Mouse (Mus musculus) brain, embryonic 18.5 days (tissue): ENCODE results near the gene 2010300C02Rik.

ENCODE experiments used
- DNase-seq: peaks from one replicate; pipeline ENCODE4 v3.0.0-alpha.2; 2012; ENCODE audit warnings: low read depth, low spot score

Gene 2010300C02Rik

GRCm38 (mm10) chr1:37711596-37712356, 8.1 kb downstream of the 2010300C02Rik start:
- DNase-seq = no peak

GRCm38 (mm10) chr1:37711082-37711481, 8.8 kb downstream of the 2010300C02Rik start:
- DNase-seq = no peak

DNA sequence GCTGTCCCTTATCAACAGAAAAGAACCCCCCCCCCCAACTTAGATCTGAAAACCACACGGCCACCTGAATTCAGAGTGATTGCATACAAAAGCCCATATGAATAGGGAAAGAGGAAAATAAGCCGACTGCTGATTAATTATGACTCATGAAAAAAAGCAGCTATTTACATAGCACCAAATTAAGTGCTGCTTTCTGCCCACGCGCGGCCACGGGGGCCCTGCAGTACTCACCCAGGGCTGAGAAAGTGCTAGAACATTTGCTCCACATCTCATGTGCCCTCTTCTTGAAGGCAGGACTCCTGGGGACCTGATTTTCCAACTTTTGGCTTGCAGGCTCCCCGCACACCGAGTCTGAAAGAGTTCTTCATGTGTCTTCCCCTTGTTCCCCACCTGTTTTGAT, 10.1 kb downstream of the 2010300C02Rik start:
- DNase-seq = no peak

GRCm38 (mm10) chr1:37708270-37708955, 11.5 kb downstream of the 2010300C02Rik start:
- no peak for DNase-seq

- no peak for DNase-seq
Measured at GRCm38 (mm10) chr1:37702326-37702725, 17.6 kb downstream of the 2010300C02Rik start.

DNA sequence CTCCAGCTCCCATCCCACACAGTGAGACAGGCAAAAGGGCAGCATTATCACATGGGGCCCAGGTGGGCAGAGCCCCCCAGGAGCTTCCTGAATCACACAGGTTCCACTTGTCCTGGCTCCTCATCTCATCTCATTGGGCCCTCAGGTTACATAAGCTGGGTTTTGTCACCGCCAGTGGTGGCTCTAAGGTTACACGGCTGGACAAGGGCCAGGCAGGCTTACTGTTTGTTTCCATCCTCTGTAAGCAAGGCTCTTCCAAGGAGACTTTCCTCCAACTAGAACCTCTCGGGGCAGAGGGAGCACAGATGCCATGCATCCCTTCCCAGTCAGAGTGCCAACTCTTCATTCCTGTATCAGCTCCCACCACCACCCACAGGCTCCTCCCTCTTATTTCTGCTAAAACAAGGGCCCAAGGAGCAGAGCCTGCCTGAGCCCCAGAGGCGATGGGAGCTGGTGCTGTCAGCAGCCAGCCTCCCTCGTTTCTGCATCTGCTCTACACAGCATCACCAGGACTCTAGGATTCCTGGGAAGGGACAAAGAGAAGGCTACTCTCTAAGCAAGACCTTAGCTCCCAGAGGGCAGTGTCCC, 20.9 kb downstream of the 2010300C02Rik start:
- no peak for DNase-seq

GRCm38 (mm10) chr1:37698186-37698839, 21.6 kb downstream of the 2010300C02Rik start:
- DNase-seq = no peak

DNA sequence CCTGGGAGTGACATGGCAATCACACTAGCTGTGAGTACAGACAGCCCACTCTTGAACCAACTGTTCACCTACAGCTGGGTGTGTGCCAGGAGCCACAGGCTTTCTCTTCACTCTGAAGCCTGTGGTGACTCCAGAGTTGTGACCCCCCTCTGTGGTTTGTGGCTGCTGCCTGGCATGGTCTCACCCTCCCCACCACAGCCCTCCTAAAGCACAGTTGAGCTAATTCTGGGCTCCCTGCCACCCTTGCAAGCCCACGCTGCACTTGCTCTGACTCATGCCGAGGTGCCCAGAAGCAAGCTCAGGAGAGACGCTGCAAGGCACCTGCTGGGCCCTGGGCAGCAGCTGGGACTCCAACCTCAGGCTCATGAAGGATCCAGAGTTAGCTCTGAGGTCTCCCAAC, 23.0 kb downstream of the 2010300C02Rik start:
- DNase-seq = no peak

- DNase-seq = no peak
Measured at GRCm38 (mm10) chr1:37695732-37696131, 24.2 kb downstream of the 2010300C02Rik start.

DNA sequence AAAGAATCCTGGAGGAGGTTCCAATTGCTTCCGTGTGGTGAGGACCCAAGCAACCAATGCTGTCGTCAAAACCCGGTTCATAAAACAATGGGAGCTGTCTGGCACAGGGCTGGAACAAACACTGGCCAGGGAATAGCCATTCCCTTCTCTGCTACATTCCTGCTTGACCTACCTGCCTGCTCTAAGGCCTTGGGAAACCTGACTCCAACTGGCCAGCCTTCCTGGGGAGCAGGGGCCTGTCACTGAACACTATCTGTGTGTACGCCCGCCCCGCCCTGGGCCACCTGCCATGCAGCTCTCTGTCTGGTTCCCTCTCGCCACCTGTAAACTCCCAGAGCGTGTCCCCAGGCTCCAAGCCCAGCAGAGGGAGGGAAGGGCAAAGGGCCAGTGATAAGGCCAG, 25.5 kb downstream of the 2010300C02Rik start:
- no peak for DNase-seq

DNA sequence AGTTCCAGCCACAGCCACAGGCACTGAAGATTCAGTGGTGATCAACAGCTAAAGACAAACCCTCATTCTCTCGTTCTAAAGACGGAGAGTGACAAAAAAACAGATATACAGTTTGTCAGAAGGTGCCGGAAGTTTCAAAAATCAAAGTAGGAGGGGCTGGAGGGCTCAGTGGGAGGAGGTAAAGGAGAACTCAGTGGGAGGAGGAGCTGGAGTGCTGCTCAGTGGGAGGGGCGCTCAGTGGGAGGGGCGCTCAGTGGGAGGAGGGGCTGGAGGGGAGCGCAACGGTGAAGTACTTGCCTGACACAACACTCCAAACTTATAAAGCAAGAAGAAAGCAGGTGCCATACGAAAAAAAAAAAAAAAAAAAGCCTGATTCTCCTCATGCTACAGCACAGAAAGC, 28.7 kb downstream of the 2010300C02Rik start:
- DNase-seq = no peak

- DNase-seq = no peak
Measured at GRCm38 (mm10) chr1:37690665-37691064, 29.2 kb downstream of the 2010300C02Rik start.

DNA sequence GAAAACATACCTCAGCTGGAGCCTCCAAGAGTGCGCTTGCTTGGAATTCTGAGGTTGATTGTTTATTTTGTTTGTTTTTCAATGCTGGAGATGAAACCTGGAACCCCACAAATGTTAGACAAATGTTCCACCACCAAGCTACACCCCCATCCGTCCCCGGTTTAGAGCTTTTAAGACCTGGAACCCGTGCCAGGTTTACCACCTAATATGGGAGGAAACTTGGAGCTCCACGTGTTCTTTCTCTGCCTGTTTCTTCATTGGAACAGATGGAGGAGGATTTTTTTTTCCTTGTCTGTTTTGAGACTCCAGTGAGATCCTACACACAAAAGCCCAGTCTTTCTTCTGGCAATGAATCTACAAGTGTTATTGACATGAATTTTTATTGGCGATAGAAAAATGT, 30.2 kb downstream of the 2010300C02Rik start:
- DNase-seq = no peak

DNA sequence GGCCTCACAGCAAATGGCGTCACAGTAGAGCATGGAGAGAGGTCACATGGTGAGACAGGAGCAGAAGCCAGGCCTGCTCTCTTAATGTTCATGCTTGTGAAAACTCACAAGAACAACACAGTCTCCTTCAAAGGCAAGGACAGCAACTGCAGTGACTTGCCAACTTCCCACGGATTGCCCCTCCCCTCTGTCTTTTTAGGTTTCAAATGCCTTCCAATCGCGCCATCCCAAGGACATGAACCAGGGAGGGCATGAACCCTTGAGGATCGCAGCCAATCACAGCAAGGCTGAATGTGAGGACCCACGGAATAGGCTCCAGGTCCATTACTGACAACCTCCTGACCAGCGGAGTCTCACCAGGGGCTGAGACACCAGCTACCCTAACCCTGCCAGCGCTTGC, 31.5 kb downstream of the 2010300C02Rik start:
- DNase-seq = no peak

GRCm38 (mm10) chr1:37687515-37687914, 32.4 kb downstream of the 2010300C02Rik start:
- no peak for DNase-seq

GRCm38 (mm10) chr1:37686953-37687441, 32.9 kb downstream of the 2010300C02Rik start:
- no peak for DNase-seq

DNA sequence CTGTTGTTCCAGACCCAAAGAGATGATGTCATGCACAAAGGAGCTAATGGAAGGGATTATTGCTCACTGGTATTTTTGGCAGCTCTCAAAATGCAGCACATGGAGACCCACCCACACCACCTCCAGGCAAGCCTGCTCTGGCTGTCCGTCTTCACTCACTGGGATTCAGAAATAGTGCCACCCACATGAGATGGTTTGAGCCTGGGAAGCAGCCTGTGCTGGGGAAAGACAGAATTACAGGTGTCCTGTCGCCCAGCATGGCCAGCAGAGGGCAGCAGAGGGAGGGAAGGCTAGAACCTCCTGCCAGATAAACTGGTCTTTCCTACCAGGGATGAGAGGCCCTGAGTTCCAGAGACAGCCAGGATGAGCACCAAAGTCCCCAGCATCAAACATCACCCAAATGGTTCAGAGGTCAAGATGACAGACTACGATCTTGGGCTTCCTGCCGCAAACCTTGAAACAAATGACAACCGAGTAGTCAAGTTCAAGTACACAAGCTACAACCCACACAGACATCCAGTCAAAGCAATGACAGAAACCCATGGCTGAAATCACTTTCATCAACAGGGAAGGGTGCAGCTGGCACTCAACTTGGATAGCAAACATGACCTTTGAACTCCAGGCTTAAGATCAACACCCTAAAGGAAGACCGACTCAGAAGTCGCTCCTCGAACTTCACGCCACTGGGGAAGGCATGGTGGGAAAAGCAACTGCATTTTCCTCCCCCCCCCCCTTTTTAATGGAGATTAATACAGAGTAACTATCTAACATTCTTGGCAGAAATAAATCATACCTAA, 41.4 kb downstream of the 2010300C02Rik start:
- no peak for DNase-seq

DNA sequence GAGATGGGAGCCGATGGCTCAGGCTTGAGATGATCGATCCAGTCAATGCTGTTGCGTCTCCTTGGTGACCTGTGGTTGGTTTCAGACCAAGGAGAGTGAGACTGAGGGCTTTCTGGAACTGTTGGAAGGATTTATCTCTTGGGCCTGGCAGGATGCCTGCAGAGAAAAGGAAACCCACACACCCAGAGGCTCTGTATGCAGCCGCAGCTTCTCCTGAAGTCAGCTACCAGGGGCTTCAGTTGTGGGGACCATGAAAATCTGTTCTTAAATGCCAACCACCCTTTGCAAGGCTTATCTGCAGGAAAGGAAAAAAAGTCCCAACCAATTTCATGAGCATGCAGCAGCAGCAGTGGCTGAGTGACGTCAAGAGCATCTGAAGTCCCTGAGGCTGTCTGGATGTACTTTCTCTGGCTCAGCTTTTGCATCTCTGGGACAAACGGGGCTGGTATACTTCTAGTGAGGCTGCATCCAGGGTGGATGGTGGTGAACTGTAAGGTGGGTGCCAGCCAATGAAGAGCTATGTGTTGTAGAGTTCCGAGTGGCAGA, 42.8 kb downstream of the 2010300C02Rik start:
- no peak for DNase-seq

DNA sequence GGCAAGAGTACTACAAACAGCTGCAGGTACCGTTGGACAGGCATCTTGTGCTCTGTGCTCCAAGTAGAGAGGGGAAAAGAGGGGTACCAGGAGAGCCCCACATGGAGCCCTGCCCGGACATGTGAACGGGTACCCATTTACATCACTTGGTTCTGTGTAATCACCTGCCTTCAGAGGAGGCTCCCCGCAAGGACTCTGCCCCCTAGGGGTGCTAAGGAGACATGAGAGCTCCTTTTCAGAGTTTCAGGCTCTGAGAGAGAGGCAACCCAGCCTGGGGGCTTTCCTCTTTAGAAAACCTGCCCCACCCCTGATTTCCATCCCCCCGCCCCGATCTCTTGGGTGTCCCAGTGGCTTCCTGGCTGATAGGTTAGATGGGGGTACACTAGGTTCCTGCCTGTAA, 44.4 kb downstream of the 2010300C02Rik start:
- no peak for DNase-seq

GRCm38 (mm10) chr1:37674266-37674665, 45.6 kb downstream of the 2010300C02Rik start:
- no peak for DNase-seq

DNA sequence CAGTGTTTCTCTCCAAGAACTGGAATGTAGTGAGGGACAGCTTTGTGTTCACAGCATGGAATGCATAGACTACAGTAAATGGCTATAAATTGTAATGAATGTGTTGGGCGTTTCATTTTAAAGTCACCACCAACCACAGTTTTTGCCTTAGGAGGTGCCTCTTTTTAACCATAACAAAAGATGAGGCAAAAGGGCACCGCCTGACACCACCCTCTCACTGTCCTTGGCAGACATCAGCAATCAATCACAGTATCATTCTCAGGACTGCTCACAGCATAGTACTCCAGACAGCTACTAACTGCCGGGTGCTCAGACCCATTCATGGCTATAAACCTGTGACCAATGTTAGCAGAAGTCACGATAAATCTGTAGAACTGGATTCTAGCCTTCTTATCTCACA, 48.6 kb downstream of the 2010300C02Rik start:
- DNase-seq = no peak
